Mouse (Mus musculus) urinary bladder, postnatal 25 days (tissue): ENCODE results near the gene Cyp2j5.
A peak's percentile ranks its signal among the peaks of the same experiment; 100 is the strongest.
"Not testable (repeated sequence)": the region's sequence is repeated elsewhere in the genome, so short reads cannot be mapped to it uniquely, and the experiment has no call there.

Experiments used
- DNase-seq: peaks from one replicate; pipeline ENCODE4 v3.0.0; 2022; ENCODE audit warnings: low spot score

The Cyp2j5 gene

GRCm38 (mm10) chr4:96663991-96664390 lies at the start of gene Cyp2j5:
Gene Cyp2j5 (minus strand): TSS chr4:96664154.
- no peak for DNase-seq

- peak; percentile 18 for DNase-seq
Measured at GRCm38 (mm10) chr4:96705281-96705951, 41.5 kb upstream of the Cyp2j5 start.

GRCm38 (mm10) chr4:96698218-96698561 lies 34.2 kb upstream of the Cyp2j5 start:
- DNase-seq, result no peak

- no peak for DNase-seq
Measured at GRCm38 (mm10) chr4:96697511-96698217, 33.7 kb upstream of the Cyp2j5 start.

- no peak for DNase-seq
Measured at GRCm38 (mm10) chr4:96696614-96697360, 32.8 kb upstream of the Cyp2j5 start.

GRCm38 (mm10) chr4:96687358-96687803 lies 23.4 kb upstream of the Cyp2j5 start:
- no peak for DNase-seq

GRCm38 (mm10) chr4:96683474-96683873 lies 19.5 kb upstream of the Cyp2j5 start:
- DNase-seq, result no peak

GRCm38 (mm10) chr4:96680966-96681365 lies 17.0 kb upstream of the Cyp2j5 start:
- DNase-seq, result no peak

- no peak for DNase-seq
Measured at GRCm38 (mm10) chr4:96680233-96680632, 16.3 kb upstream of the Cyp2j5 start.

GRCm38 (mm10) chr4:96664668-96665454 lies 907 bp upstream of the Cyp2j5 start:
- no peak for DNase-seq

- no peak for DNase-seq
Measured at GRCm38 (mm10) chr4:96635455-96635854, 28.5 kb downstream of the Cyp2j5 start.

GRCm38 (mm10) chr4:96622474-96622873 lies 41.5 kb downstream of the Cyp2j5 start:
- no peak for DNase-seq

- peak; percentile 52 for DNase-seq
Measured at GRCm38 (mm10) chr4:96591791-96592150, 72.2 kb downstream of the Cyp2j5 start.

- DNase-seq, result peak; percentile 49
Measured at GRCm38 (mm10) chr4:96590911-96591790, 72.8 kb downstream of the Cyp2j5 start, which contains the start of gene Cyp2j9. Gene Cyp2j9 (minus strand): TSS chr4:96591578.

GRCm38 (mm10) chr4:96581425-96582088 lies 82.4 kb downstream of the Cyp2j5 start:
- DNase-seq, result no peak

- DNase-seq, result not testable (repeated sequence)
Measured at GRCm38 (mm10) chr4:96580351-96580750, 83.6 kb downstream of the Cyp2j5 start.
